Mouse (Mus musculus) embryonic facial prominence, embryonic 15.5 days (tissue): ENCODE results near the gene Peli1. TPM values are rescaled to one million over a fixed set of nuclear protein-coding genes. Genes with fewer than 3 reads are reported as not detected.

ENCODE experiments used
- polyA plus RNA-seq: library from polyadenylated mRNA; unstranded; fragments of >200 nt; fragmentation: Nextera tagmentation; extraction: Ambion mirVana; gene quantifications from 2 replicates; pipeline ENCODE4 v1.2.1, GENCODE M21; 2015

The Peli1 gene
- polyA plus RNA-seq, 1 experiment from 2014 or later, result 43.3 TPM

Other genes starting within 250 kb of the Peli1 start
- gene Vps54, start 148.0 kb downstream of the Peli1 start, polyA plus RNA-seq, result 13.2 and 13.4 TPM in 2 replicates